Mouse (Mus musculus) heart, adult 2 months (tissue): ENCODE measurements around the gene Wwc1. TPM values are rescaled to one million over a fixed set of nuclear protein-coding genes. Genes with fewer than 3 reads are reported as not detected.

Experiments
- DNase-seq, 2 experiments: peaks; one replicate each; pipeline ENCODE4 v3.0.0; 2021
- H3K27ac ChIP-seq: fragments of 200-600 bp; 2 replicates; pipeline ENCODE4 v1.8.1; 2022
- H3K27me3 ChIP-seq: fragments of 200-500 bp; 2 replicates; pipeline ENCODE4 v1.6.1; 2012; ENCODE audit warnings: mild to moderate bottlenecking, low read length, inconsistent platforms, mixed read lengths; ENCODE audit not compliant: control insufficient read depth, insufficient read depth
- H3K36me3 ChIP-seq: fragments of 200-500 bp; 2 replicates; pipeline ENCODE4 v1.6.1; 2012; ENCODE audit warnings: low read length, inconsistent platforms; ENCODE audit not compliant: control insufficient read depth, insufficient read depth
- H3K4me1 ChIP-seq: fragments of 200-500 bp; 2 replicates; pipeline ENCODE4 v1.6.1; 2011; ENCODE audit warnings: low read length; ENCODE audit not compliant: control insufficient read depth, insufficient read depth
- H3K4me3 ChIP-seq: fragments of 200-600 bp; 2 replicates; pipeline ENCODE4 v1.8.1; 2022
- H3K79me2 ChIP-seq: fragments of 200-500 bp; replicated peaks from 2 replicates; pipeline ENCODE4 v1.6.1; 2012; ENCODE audit warnings: mild to moderate bottlenecking, inconsistent platforms, low read length, moderate library complexity, mixed read lengths; ENCODE audit not compliant: control insufficient read depth, insufficient read depth
- H3K9ac ChIP-seq: fragments of 200-500 bp; 2 replicates; pipeline ENCODE4 v1.6.1; 2012; ENCODE audit warnings: low read depth, mild to moderate bottlenecking, control low read depth, inconsistent platforms, low read length, mixed read lengths
- CTCF ChIP-seq: fragments of 200-600 bp; IDR thresholded peaks from 2 replicates; pipeline ENCODE4 v1.8.1; 2022; ENCODE audit warnings: antibody characterized with exemption, mild to moderate bottlenecking, moderate library complexity
- EP300 ChIP-seq: fragments of 200-500 bp; IDR thresholded peaks from 2 replicates; pipeline ENCODE4 v1.6.1; 2011; ENCODE audit warnings: low read depth, low read length, control low read depth; ENCODE audit not compliant: insufficient read depth
- POLR2A ChIP-seq: fragments of 200-500 bp; IDR thresholded peaks from 2 replicates; pipeline ENCODE4 v1.6.1; 2011; ENCODE audit warnings: mild to moderate bottlenecking, low read depth, low read length, control low read depth; ENCODE audit not compliant: insufficient read depth
- WGBS: fragments of 180-500 bp; shearing (Covaris S2); methylation state at CpG from one replicate; pipeline ENCODE4 v1.1.7; 2018; 5-methylcytosine and 5-hydroxymethylcytosine counted together
- intact Hi-C: fragments of 180-260 bp; cut with DNase I; formaldehyde crosslinking; loops from one replicate; pipeline ENCODE4 v1.15.1; 2025
- polyA plus RNA-seq: library from polyadenylated mRNA; depleted of rRNA; stranded (reverse); fragments of >200 nt; gene quantifications from 2 replicates; pipeline ENCODE4 v1.2.3, GENCODE M21; 2012
- total RNA-seq, 2 experiments: library from RNA; stranded (reverse); gene quantifications; 2 replicates each; pipeline ENCODE4 v1.2.3; 2021

Wwc1 gene
- total and polyA plus RNA-seq, 3 experiments: 0.84 to 2.1 (median 1.1) TPM

GRCm38 (mm10) chr11:35927309-35927708, 53.0 kb downstream of the Wwc1 start:
- no peaks in the 10 kb centered on the region for H3K27me3 ChIP-seq
- no peaks in the 10 kb centered on the region for H3K79me2 ChIP-seq
- no peak for DNase-seq
- TF ChIP-seq CTCF (no peak), EP300 (no peak), POLR2A (no peak)
- no peaks in the 10 kb centered on the region for H3K4me1 ChIP-seq
- H3K9ac ChIP-seq: no peak overlapping the region
- no peaks in the 10 kb centered on the region for H3K36me3 ChIP-seq
- no peak overlapping the region for H3K4me3 ChIP-seq
- 61% methylated on average over 14 of the region's 14 CpGs for WGBS
- intact Hi-C loops: no loop called here
- H3K27ac ChIP-seq: no peak overlapping the region

GRCm38 (mm10) chr11:35925592-35925991, 54.7 kb downstream of the Wwc1 start:
- no peak for TF ChIP-seq CTCF
- TF ChIP-seq POLR2A: no peak
- TF ChIP-seq EP300: no peak
- intact Hi-C loops: no loop called here
- 80% methylated on average over 7 of the region's 7 CpGs for WGBS

GRCm38 (mm10) chr11:35922205-35922873, 58.0 kb downstream of the Wwc1 start:
- peak; percentile 23 for TF ChIP-seq CTCF
- no peak for TF ChIP-seq EP300
- DNase-seq: no peak
- intact Hi-C loops: loop anchor here (1.0 kb wide), 1 partner anchor 79 kb away; no protein-coding TSS in a partner anchor

More at GRCm38 (mm10) chr11:35925592-35925991, 54.7 kb downstream of the Wwc1 start:
- no peak for DNase-seq
- Histone ChIP-seq H3K4me3 (no peak overlapping the region), H3K27ac (no peak overlapping the region), H3K4me1 (no peaks in the 10 kb centered on the region), H3K79me2 (no peaks in the 10 kb centered on the region), H3K9ac (no peak overlapping the region), H3K27me3 (no peaks in the 10 kb centered on the region), H3K36me3 (no peaks in the 10 kb centered on the region)

GRCm38 (mm10) chr11:35920776-35921175, 59.6 kb downstream of the Wwc1 start:
- Histone ChIP-seq H3K4me1 (no peaks in the 10 kb centered on the region), H3K27me3 (no peaks in the 10 kb centered on the region), H3K27ac (no peak overlapping the region), H3K36me3 (no peaks in the 10 kb centered on the region), H3K4me3 (no peak overlapping the region), H3K79me2 (no peaks in the 10 kb centered on the region), H3K9ac (no peak overlapping the region)
- WGBS: 75% methylated on average over 5 of the region's 5 CpGs
- TF ChIP-seq POLR2A (no peak), EP300 (no peak), CTCF (no peak)
- no peak for DNase-seq
- intact Hi-C loops: no loop called here

More at GRCm38 (mm10) chr11:35922205-35922873, 58.0 kb downstream of the Wwc1 start:
- Histone ChIP-seq H3K4me3 (no peak overlapping the region), H3K4me1 (no peaks in the 10 kb centered on the region), H3K27ac (no peak overlapping the region), H3K9ac (no peak overlapping the region), H3K36me3 (no peaks in the 10 kb centered on the region), H3K79me2 (no peaks in the 10 kb centered on the region), H3K27me3 (no peaks in the 10 kb centered on the region)
- 41% methylated on average over 12 of the region's 12 CpGs for WGBS

GRCm38 (mm10) chr11:35919856-35920503, 60.3 kb downstream of the Wwc1 start:
- Histone ChIP-seq H3K36me3 (no peaks in the 10 kb centered on the region), H3K79me2 (no peaks in the 10 kb centered on the region), H3K9ac (no peak overlapping the region), H3K27ac (no peak overlapping the region), H3K4me3 (no peak overlapping the region), H3K27me3 (no peaks in the 10 kb centered on the region), H3K4me1 (no peaks in the 10 kb centered on the region)
- DNase-seq: no peak
- 65% methylated on average over 9 of the region's 9 CpGs for WGBS
- TF ChIP-seq POLR2A (no peak), EP300 (no peak), CTCF (no peak)
- intact Hi-C loops: no loop called here

- TF ChIP-seq CTCF: no peak
- no peak for TF ChIP-seq POLR2A
- no peak for TF ChIP-seq EP300
- intact Hi-C loops: no loop called here
- Histone ChIP-seq H3K4me1 (no peaks in the 10 kb centered on the region), H3K27me3 (no peaks in the 10 kb centered on the region), H3K79me2 (no peaks in the 10 kb centered on the region), H3K9ac (no peak overlapping the region), H3K36me3 (no peaks in the 10 kb centered on the region), H3K27ac (no peak overlapping the region), H3K4me3 (no peak overlapping the region)
- no peak for DNase-seq
- 52% methylated on average over 2 of the region's 2 CpGs for WGBS
Measured at GRCm38 (mm10) chr11:35919383-35919782, 60.9 kb downstream of the Wwc1 start.
